Mouse (Mus musculus): ENCODE data around the gene Gm43191.
A peak's percentile ranks its signal among the peaks of the same experiment; 100 is the strongest.

GRCm38 (mm10) chr3:116661288-116661869, 19.7 kb downstream of the Gm43191 start:
- TF ChIP-seq EP300 (IDR thresholded peaks at IDR 0.05; ENCODE audit: low read depth in 1 of 2, low read length in 2 of 2): no peak
- TF ChIP-seq UBTF (IDR thresholded peaks at IDR 0.05; ENCODE audit: borderline replicate concordance, insufficient read depth, low read depth, low read length): no peak
- 0 out of 2 replicates have a peak, but pooled peaks have one; percentile 5 for TF ChIP-seq HCFC1 (IDR thresholded peaks at IDR 0.05; ENCODE audit: low read depth, low read length)
- TF ChIP-seq POLR2AphosphoS5 (IDR thresholded peaks at IDR 0.05; ENCODE audit: borderline replicate concordance, low read depth, low read length): no peak
- no peak for TF ChIP-seq KAT2A (conservative IDR thresholded peaks at IDR 0.05; ENCODE audit: low read depth, low read length)

Measured in MEL (cell line).